Mouse (Mus musculus) ES-E14 (cell line): ENCODE measurements at regions not wholly inside any gene's neighbourhood (a gene's known extent, or its start where the extent isn't known, plus 50 kb on each side); places are given as distances from the start of the nearest gene placed in this dataset.

Experiments
- CHD2 ChIP-seq: IDR thresholded peaks from 2 replicates; pipeline ENCODE4 v1.6.1; 2014; ENCODE audit warnings: mild to moderate bottlenecking, low read depth, low read length, inconsistent platforms
- HCFC1 ChIP-seq: IDR thresholded peaks from 2 replicates; pipeline ENCODE4 v1.6.1; 2012; ENCODE audit warnings: low read length, inconsistent platforms, borderline replicate concordance; ENCODE audit not compliant: insufficient read depth
- MAFK ChIP-seq: IDR thresholded peaks from 2 replicates; pipeline ENCODE4 v1.6.1; 2014; ENCODE audit warnings: mild to moderate bottlenecking, low read depth, low read length, inconsistent platforms; ENCODE audit not compliant: insufficient read depth
- ZNF384 ChIP-seq: IDR thresholded peaks from 2 replicates; pipeline ENCODE4 v1.6.1; 2012; ENCODE audit warnings: low read depth, low read length, inconsistent platforms

- TF ChIP-seq CHD2 (no peak), MAFK (no peak), HCFC1 (no peak), ZNF384 (no peak)
Observed at GRCm38 (mm10) chr8:5472999-5473398, 367.8 kb upstream of the Slc10a2 start.
